Mouse (Mus musculus) midbrain, embryonic 12.5 days (tissue): ENCODE results near the gene B3gnt9. TPM values are rescaled to one million over a fixed set of nuclear protein-coding genes. Genes with fewer than 3 reads are reported as not detected.

Source experiments
- ATAC-seq: fragments of 200-750 bp; cut with Nextera tagmentation; 2 replicates; pipeline ENCODE4 v1.8.0; 2017; ENCODE audit warnings: low read depth, moderate TSS enrichment, moderate library complexity; ENCODE audit not compliant: low FRiP score
- H3K27ac ChIP-seq: fragments of 300-500 bp; sonication (generic); replicated peaks from 2 replicates; pipeline ENCODE4 v1.5.1; 2016; ENCODE audit warnings: mild to moderate bottlenecking
- H3K27me3 ChIP-seq: fragments of 300-500 bp; sonication (generic); 2 replicates; pipeline ENCODE4 v1.6.1; 2016; ENCODE audit warnings: mild to moderate bottlenecking
- H3K36me3 ChIP-seq: fragments of 300-500 bp; sonication (generic); 2 replicates; pipeline ENCODE4 v1.6.1; 2016
- H3K4me1 ChIP-seq: fragments of 300-500 bp; sonication (generic); 2 replicates; pipeline ENCODE4 v1.6.1; 2016
- H3K4me2 ChIP-seq: fragments of 300-500 bp; sonication (generic); replicated peaks from 2 replicates; pipeline ENCODE4 v1.6.1; 2016; ENCODE audit warnings: mild to moderate bottlenecking, moderate library complexity
- H3K4me3 ChIP-seq: fragments of 300-500 bp; sonication (generic); 2 replicates; pipeline ENCODE4 v1.5.1; 2016; ENCODE audit warnings: mild to moderate bottlenecking
- H3K9ac ChIP-seq: fragments of 300-500 bp; sonication (generic); replicated peaks from 2 replicates; pipeline ENCODE4 v1.6.1; 2016; ENCODE audit warnings: mild to moderate bottlenecking, moderate library complexity
- H3K9me3 ChIP-seq: fragments of 300-500 bp; sonication (generic); 2 replicates; pipeline ENCODE4 v1.6.1; 2016; ENCODE audit warnings: mild to moderate bottlenecking
- WGBS: fragments of 180-500 bp; shearing (Covaris S2); methylation state at CpG from one replicate; pipeline ENCODE4 v1.1.7; 2016; 5-methylcytosine and 5-hydroxymethylcytosine counted together
- polyA plus RNA-seq: library from polyadenylated mRNA; unstranded; fragments of >200 nt; fragmentation: Nextera tagmentation; extraction: Ambion mirVana; gene quantifications from 2 replicates; pipeline ENCODE4 v1.2.1, GENCODE M21; 2016

Gene B3gnt9
- polyA plus RNA-seq, 1 experiment from 2014 or later, result 9.8 TPM

DNA sequence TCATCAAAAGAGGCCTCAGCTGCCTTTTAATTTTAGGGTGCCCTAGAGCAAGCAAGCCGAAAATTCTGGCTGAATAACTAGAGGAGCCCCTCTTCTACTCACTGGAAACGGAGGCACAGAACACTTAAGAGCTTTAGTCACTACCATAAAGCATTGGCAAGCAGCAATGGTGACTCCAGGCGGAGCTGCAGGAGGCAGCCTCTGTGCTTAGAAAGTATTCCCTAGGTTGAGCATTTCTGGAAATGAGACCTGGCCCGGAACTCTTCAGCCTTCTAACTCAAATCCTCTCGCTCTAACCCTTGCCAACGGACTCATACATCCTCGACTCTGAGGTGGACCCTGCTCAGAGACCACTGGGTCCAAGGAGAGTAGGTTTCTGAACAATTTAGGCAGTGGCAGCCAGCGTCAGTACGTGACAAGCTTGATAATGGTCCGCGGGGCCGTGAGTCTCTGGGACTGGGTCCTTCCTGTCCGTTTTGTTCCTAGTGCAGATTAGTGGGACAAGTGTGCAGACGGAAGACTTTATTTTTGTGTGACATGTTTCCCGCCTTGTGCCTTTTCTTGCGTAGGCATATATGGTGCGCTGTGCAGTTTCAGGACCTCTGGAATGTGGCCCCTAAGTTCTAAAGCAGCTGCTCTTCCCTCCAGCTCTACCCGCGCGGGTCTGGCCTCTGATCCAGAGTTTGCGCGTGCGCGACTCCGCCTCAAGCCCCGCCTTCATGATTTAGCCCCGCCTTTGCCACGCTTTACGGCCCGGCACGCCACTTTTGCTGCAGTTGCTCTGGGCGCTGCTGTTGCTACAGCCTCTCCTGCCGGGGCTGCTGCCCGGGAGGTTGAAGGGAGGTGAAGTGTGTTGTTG is 30.3 kb downstream of the B3gnt9 start, which contains the start of gene D230025D16Rik:
Gene D230025D16Rik, plus strand, starts transcription at position 733 of the 859 bp plus-strand sequence.
- H3K27me3 ChIP-seq, result no peaks in the 10 kb centered on the region
- 2% methylated on average over 34 of the region's 34 CpGs for WGBS
- peak; percentile 96 for ATAC-seq
- no peaks in the 10 kb centered on the region for H3K9me3 ChIP-seq
- H3K36me3 ChIP-seq, result no peaks in the 10 kb centered on the region
- H3K4me3 ChIP-seq, result peak within 1 kb of the TSS; percentile 96
- H3K9ac ChIP-seq, result peak within 1 kb of the TSS; percentile 88
- H3K4me1 ChIP-seq, result peaks cover 18% of the 10 kb centered on the region
- peak within 1 kb of the TSS; percentile 75 for H3K4me2 ChIP-seq
- H3K27ac ChIP-seq, result peak within 1 kb of the TSS; percentile 84

DNA sequence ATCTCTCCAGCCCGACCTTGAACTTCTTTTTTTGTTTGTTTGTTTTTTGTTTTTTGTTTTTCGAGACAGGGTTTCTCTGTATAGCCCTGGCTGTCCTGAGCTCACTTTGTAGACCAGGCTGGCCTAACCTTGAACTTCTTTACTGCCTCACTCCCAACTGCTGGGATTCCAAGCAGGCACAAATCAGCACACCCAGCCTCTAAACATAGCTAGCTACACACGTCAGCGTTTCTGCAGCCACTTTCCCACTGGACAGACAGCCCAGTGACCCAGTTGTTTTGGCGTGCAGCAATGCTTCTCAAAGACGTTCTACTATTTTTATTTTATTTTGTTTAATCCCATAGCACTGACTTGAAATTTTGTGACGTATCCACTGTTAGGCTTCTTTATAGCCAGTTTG is 31.1 kb downstream of the B3gnt9 start:
- no peak for ATAC-seq
- no peaks in the 10 kb centered on the region for H3K27me3 ChIP-seq
- no peaks in the 10 kb centered on the region for H3K36me3 ChIP-seq
- no peak overlapping the region for H3K9ac ChIP-seq
- H3K9me3 ChIP-seq, result no peaks in the 10 kb centered on the region
- 87% methylated on average over 7 of the region's 7 CpGs for WGBS
- H3K4me3 ChIP-seq, result no peak overlapping the region
- no peak overlapping the region for H3K27ac ChIP-seq
- no peak overlapping the region for H3K4me2 ChIP-seq
- H3K4me1 ChIP-seq, result peaks cover 18% of the 10 kb centered on the region

DNA sequence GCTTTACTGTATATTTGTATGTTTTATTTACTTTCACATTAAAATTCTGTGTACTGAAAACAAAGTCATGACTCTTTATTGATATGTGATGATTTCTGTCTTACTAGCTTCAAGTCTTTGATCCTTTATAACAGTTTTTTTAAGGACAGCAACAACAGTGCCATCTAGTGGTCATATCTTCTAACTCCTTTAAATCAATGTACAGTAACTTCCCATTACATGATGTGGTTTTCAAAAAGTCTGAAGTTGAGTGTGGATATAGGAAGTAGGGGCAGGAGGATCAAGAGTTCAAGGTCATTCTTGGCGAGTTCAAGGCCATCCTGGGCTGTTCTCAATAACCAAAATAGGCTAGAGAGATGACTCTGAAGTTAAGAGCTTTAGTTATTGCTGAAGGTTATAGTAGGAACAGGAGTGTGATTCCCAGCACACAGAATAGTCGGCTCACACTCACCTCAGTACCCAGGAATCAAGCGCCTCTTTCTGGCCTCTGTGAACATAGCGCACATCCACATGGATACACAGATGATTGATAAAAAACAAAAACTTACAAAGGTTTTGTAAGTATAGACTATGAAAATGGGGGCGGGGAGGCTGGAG is 36.9 kb downstream of the B3gnt9 start:
- Histone ChIP-seq H3K4me3 (no peak overlapping the region), H3K4me1 (no peaks in the 10 kb centered on the region), H3K9me3 (no peaks in the 10 kb centered on the region), H3K9ac (no peak overlapping the region), H3K36me3 (peaks cover 4% of the 10 kb centered on the region; the same call in 1 of the 2 replicates), H3K27ac (no peak overlapping the region), H3K4me2 (no peak overlapping the region), H3K27me3 (no peaks in the 10 kb centered on the region)
- ATAC-seq, result 0 out of 2 replicates have a peak, but pooled peaks have one; percentile 34
- WGBS, result 83% methylated on average over 5 of the region's 5 CpGs

DNA sequence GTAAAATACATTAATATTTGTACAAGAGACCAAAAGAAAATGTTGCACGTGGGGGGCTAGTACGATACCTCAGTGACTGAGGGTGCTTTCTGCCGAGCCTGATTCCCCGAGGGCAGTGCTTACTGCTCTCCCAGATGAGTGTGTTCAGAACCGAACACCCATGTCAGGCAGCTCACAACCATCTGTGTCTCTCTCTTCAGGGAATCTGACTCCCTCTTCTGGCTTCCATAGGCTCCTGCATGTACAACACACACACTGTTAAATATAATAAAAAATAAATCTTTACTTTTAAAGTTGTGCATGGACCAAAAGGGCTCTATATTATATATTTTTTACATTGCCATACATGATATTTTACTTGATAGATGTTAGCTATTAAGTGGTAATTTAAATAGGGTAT is 40.8 kb downstream of the B3gnt9 start:
- Histone ChIP-seq H3K4me1 (no peaks in the 10 kb centered on the region), H3K9me3 (no peaks in the 10 kb centered on the region), H3K27me3 (no peaks in the 10 kb centered on the region), H3K4me2 (no peak overlapping the region), H3K9ac (no peak overlapping the region), H3K4me3 (no peak overlapping the region), H3K36me3 (peaks cover 4% of the 10 kb centered on the region; the same call in 1 of the 2 replicates), H3K27ac (no peak overlapping the region)
- 86% methylated on average over 5 of the region's 5 CpGs for WGBS
- ATAC-seq, result no peak

DNA sequence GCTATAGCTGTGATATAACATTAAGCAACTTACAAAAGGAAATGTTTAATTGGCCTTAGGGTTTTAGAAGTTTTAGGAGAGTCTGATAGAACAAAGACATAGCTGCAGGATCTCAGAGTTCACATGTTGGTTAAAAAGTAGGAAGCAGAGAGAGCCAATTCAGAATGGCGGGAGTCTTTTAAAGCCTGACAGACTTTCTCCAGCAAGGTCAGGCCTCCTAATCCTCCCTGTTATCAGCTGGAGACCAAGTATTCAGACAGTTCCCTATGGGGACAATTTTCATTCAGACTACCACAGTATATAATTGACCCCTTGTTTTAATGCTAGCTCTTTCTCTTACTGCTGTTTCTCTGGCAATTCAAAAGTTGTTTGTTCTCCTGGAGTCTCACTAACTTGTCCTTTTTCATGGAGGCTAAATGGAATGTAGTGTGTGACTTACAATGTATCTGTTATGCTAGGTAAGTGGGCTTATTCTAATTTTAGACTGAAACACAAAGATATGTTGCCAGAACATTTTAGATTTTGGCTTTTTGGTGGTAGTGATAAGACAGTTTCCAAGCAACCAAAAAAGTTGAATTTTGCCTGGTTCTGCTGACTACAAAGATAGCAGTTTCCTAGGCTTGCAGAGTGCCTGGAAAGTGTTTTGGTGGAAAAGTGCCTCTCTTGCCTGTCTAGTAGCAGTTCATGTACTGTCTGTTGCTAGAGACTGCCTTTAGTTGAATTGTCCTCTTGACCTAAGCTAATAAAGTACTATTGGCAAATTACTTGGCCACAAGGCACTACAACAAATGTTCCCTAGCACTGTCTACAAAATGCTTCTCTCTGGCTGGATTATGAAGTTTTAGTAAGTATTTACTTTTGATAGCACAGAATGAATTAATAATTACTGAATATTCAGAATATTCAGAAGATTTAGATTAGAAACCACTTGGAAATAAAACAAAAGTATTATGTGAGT is 45.5 kb downstream of the B3gnt9 start:
- Histone ChIP-seq H3K9me3 (no peaks in the 10 kb centered on the region), H3K9ac (no peak overlapping the region), H3K27me3 (no peaks in the 10 kb centered on the region), H3K36me3 (peaks cover 6% of the 10 kb centered on the region; the same call in 1 of the 2 replicates), H3K27ac (no peak overlapping the region), H3K4me1 (no peaks in the 10 kb centered on the region), H3K4me2 (no peak overlapping the region), H3K4me3 (no peak overlapping the region)
- ATAC-seq, result no peak
- WGBS, result 35% methylated on average over 1 of the region's 1 CpGs

DNA sequence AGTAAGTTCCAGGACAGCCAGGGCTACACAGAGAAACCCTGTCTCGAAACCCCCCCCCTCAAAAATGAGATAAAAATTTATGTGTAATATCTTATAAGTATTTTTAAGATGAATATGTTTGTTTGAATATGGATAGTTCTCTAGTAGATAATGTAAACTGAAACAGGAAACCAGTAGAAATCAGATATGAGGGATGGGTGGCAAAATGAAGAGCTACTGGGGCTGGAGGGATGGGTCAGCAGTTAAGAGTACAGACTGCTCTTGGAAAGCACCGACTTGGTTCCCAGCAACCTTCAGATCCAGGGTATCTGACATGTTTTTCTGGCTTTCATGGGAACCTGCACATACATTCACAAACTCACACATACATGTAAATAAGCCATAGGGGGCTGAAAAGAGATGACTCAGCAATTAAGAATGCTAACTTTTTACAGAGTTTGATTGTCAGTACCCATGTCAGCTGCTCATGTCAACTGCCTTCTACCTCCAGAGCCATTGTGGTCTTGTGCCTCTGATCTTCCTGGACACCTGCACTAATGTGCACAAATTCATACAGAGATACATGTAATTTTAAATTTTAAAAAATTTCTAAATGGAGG is 47.2 kb downstream of the B3gnt9 start:
- H3K4me3 ChIP-seq, result no peak overlapping the region
- 100% methylated on average over 2 of the region's 2 CpGs for WGBS
- H3K4me2 ChIP-seq, result no peak overlapping the region
- ATAC-seq, result no peak
- no peaks in the 10 kb centered on the region for H3K9me3 ChIP-seq
- H3K36me3 ChIP-seq, result peaks cover 14% of the 10 kb centered on the region
- no peak overlapping the region for H3K27ac ChIP-seq
- no peaks in the 10 kb centered on the region for H3K27me3 ChIP-seq
- H3K9ac ChIP-seq, result no peak overlapping the region
- no peaks in the 10 kb centered on the region for H3K4me1 ChIP-seq

GRCm38 (mm10) chr8:105206766-105207275 is 48.1 kb downstream of the B3gnt9 start:
- Histone ChIP-seq H3K4me2 (no peak overlapping the region), H3K27me3 (no peaks in the 10 kb centered on the region), H3K27ac (no peak overlapping the region), H3K36me3 (peaks cover 14% of the 10 kb centered on the region), H3K4me1 (no peaks in the 10 kb centered on the region), H3K9me3 (no peaks in the 10 kb centered on the region), H3K4me3 (no peak overlapping the region), H3K9ac (no peak overlapping the region)
- WGBS, result 83% methylated on average over 7 of the region's 7 CpGs
- ATAC-seq, result no peak

DNA sequence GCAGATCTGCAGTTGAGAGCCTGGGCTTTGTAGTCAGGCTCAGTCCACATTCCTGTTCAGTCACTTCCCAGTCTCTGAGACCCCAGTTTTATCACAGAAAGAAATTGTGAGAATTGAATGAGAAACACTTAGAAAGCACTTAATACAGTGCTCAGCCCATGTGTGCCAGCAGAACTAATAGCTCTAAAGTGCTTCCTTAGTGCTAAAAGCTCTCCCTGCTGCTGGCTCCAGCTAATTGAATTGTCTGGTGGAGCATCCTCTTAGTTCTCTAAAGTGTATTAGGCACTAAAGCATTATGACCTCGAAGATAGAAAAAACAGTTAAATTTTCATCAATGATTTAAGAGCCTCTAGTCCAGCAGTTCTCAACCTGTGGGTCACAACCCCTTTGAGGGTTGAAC is 49.2 kb downstream of the B3gnt9 start:
- H3K27ac ChIP-seq, result no peak overlapping the region
- ATAC-seq, result no peak
- no peak overlapping the region for H3K4me2 ChIP-seq
- H3K9ac ChIP-seq, result no peak overlapping the region
- H3K9me3 ChIP-seq, result no peaks in the 10 kb centered on the region
- no peak overlapping the region for H3K4me3 ChIP-seq
- H3K27me3 ChIP-seq, result no peaks in the 10 kb centered on the region
- no peaks in the 10 kb centered on the region for H3K4me1 ChIP-seq
- WGBS, result 91% methylated on average over 1 of the region's 1 CpGs
- H3K36me3 ChIP-seq, result peaks cover 17% of the 10 kb centered on the region

Other genes starting within 250 kb of the B3gnt9 start
- gene Ces3a, start 206.6 kb downstream of the B3gnt9 start, polyA plus RNA-seq, result not detected in 2 replicates
- not detected in 2 replicates for gene Ces3b, start 171.4 kb downstream of the B3gnt9 start, polyA plus RNA-seq
- not detected in 2 replicates for gene Ces4a, start 123.4 kb downstream of the B3gnt9 start, polyA plus RNA-seq
- 46.0 and 49.0 TPM in 2 replicates for gene Cbfb, start 84.5 kb downstream of the B3gnt9 start, polyA plus RNA-seq
- 29.9 and 30.5 TPM in 2 replicates for gene D230025D16Rik, start 30.0 kb downstream of the B3gnt9 start, polyA plus RNA-seq
- gene Tradd, start 9.5 kb upstream of the B3gnt9 start, polyA plus RNA-seq, result 11.0 and 14.6 TPM in 2 replicates
- gene Fbxl8, start 9.5 kb upstream of the B3gnt9 start, polyA plus RNA-seq, result 0.77 and 0.87 TPM in 2 replicates
- gene Hsf4, start 14.6 kb upstream of the B3gnt9 start, polyA plus RNA-seq, result 0.14 TPM in 1 of 2 replicates, not detected in the other
- gene Nol3, start 21.0 kb upstream of the B3gnt9 start, polyA plus RNA-seq, result 3.3 and 3.9 TPM in 2 replicates
- gene 4931428F04Rik, start 34.7 kb upstream of the B3gnt9 start, polyA plus RNA-seq, result 54.8 and 59.8 TPM in 2 replicates
- gene Exoc3l, start 40.9 kb upstream of the B3gnt9 start, polyA plus RNA-seq, result 12.0 and 12.8 TPM in 2 replicates
- 76.6 and 76.8 TPM in 2 replicates for gene E2f4, start 42.5 kb upstream of the B3gnt9 start, polyA plus RNA-seq
- 1.7 and 2.4 TPM in 2 replicates for gene Elmo3, start 50.4 kb upstream of the B3gnt9 start, polyA plus RNA-seq
- 1.2 and 1.3 TPM in 2 replicates for gene Lrrc29, start 71.1 kb upstream of the B3gnt9 start, polyA plus RNA-seq
- 93.7 and 96.8 TPM in 2 replicates for gene Tmem208, start 71.2 kb upstream of the B3gnt9 start, polyA plus RNA-seq
- gene Fhod1, start 92.8 kb upstream of the B3gnt9 start, polyA plus RNA-seq, result 1.1 and 2.0 TPM in 2 replicates
- gene Slc9a5, start 93.7 kb upstream of the B3gnt9 start, polyA plus RNA-seq, result 4.6 and 5.4 TPM in 2 replicates
- gene Plekhg4, start 118.1 kb upstream of the B3gnt9 start, polyA plus RNA-seq, result 0.68 and 0.92 TPM in 2 replicates
- not detected in 2 replicates for gene Kctd19, start 158.3 kb upstream of the B3gnt9 start, polyA plus RNA-seq
- gene Lrrc36, start 158.4 kb upstream of the B3gnt9 start, polyA plus RNA-seq, result 3.4 and 3.6 TPM in 2 replicates
- gene Tppp3, start 216.4 kb upstream of the B3gnt9 start, polyA plus RNA-seq, result 86.8 and 94.2 TPM in 2 replicates
- 29.9 and 30.9 TPM in 2 replicates for gene Zdhhc1, start 241.7 kb upstream of the B3gnt9 start, polyA plus RNA-seq